Mouse (Mus musculus): ENCODE measurements at regions not wholly inside any gene's neighbourhood (a gene's known extent, or its start where the extent isn't known, plus 50 kb on each side); places are given as distances from the start of the nearest gene placed in this dataset.

- H3K9ac ChIP-seq (ENCODE audit: insufficient read depth, low read depth, low read length, poor library complexity, severe bottlenecking), result no peak overlapping the region
- no peaks in the 10 kb centered on the region for H3K9me3 ChIP-seq (ENCODE audit: control insufficient read depth, insufficient read depth, low read depth, low read length)
- no peak overlapping the region for H3K4me3 ChIP-seq (ENCODE audit: insufficient read depth in 1 of 2, low read depth in 1 of 2, low read length in 2 of 2, poor library complexity in 1 of 2, severe bottlenecking in 1 of 2)
- no peak overlapping the region for H3K27ac ChIP-seq (ENCODE audit: insufficient read depth, low read depth, low read length, poor library complexity, severe bottlenecking)
- TF ChIP-seq CHD2 (IDR thresholded peaks at IDR 0.05; ENCODE audit: low read depth, low read length) (no peak), MAFK (IDR thresholded peaks at IDR 0.05; ENCODE audit: insufficient read depth, low read depth, low read length) (no peak), HCFC1 (IDR thresholded peaks at IDR 0.05; ENCODE audit: borderline replicate concordance, insufficient read depth, low read length) (no peak), ZNF384 (IDR thresholded peaks at IDR 0.05; ENCODE audit: low read depth, low read length) (no peak), ZC3H11A (IDR thresholded peaks at IDR 0.05; ENCODE audit: borderline replicate concordance, low read depth, low read length) (no peak)
- H3K4me1 ChIP-seq (ENCODE audit: control insufficient read depth in 2 of 2, insufficient read depth in 2 of 2, low read length in 2 of 2, poor library complexity in 1 of 2), result no peaks in the 10 kb centered on the region
- DNase-seq (ENCODE audit: low read depth, low spot score), result no peak
- in situ Hi-C loops (cut with MboI; ENCODE audit: low sequenced_read_pairs in 2 of 2, unreplicated experiment in 2 of 2), result no loop called here
- H3K36me3 ChIP-seq (ENCODE audit: control insufficient read depth, insufficient read depth, low read length, poor library complexity, severe bottlenecking), result no peaks in the 10 kb centered on the region
Measured at GRCm38 (mm10) chr17:15267721-15268120, 109.0 kb downstream of the Dll1 start.

- H3K9me3 ChIP-seq (ENCODE audit: control insufficient read depth, insufficient read depth, low read depth, low read length), result no peaks in the 10 kb centered on the region
- DNase-seq (ENCODE audit: low read depth, low spot score), result no peak
- in situ Hi-C loops (cut with MboI; ENCODE audit: low sequenced_read_pairs in 2 of 2, unreplicated experiment in 2 of 2), result no loop called here
- H3K9ac ChIP-seq (ENCODE audit: insufficient read depth, low read depth, low read length, poor library complexity, severe bottlenecking), result no peak overlapping the region
- no peak overlapping the region for H3K27ac ChIP-seq (ENCODE audit: insufficient read depth, low read depth, low read length, poor library complexity, severe bottlenecking)
- H3K4me3 ChIP-seq (ENCODE audit: insufficient read depth in 1 of 2, low read depth in 1 of 2, low read length in 2 of 2, poor library complexity in 1 of 2, severe bottlenecking in 1 of 2), result no peak overlapping the region
- no peaks in the 10 kb centered on the region for H3K36me3 ChIP-seq (ENCODE audit: control insufficient read depth, insufficient read depth, low read length, poor library complexity, severe bottlenecking)
- TF ChIP-seq ZNF384 (IDR thresholded peaks at IDR 0.05; ENCODE audit: low read depth, low read length) (no peak), CHD2 (IDR thresholded peaks at IDR 0.05; ENCODE audit: low read depth, low read length) (no peak)
- H3K4me1 ChIP-seq (ENCODE audit: control insufficient read depth in 2 of 2, insufficient read depth in 2 of 2, low read length in 2 of 2, poor library complexity in 1 of 2), result no peaks in the 10 kb centered on the region
Measured at GRCm38 (mm10) chr17:15259427-15260101, 117.1 kb downstream of the Dll1 start.

- Histone ChIP-seq H3K27ac (ENCODE audit: insufficient read depth, low read depth, low read length, poor library complexity, severe bottlenecking) (no peak overlapping the region), H3K36me3 (ENCODE audit: control insufficient read depth, insufficient read depth, low read length, poor library complexity, severe bottlenecking) (no peaks in the 10 kb centered on the region), H3K9me3 (ENCODE audit: control insufficient read depth, insufficient read depth, low read depth, low read length) (no peaks in the 10 kb centered on the region), H3K9ac (ENCODE audit: insufficient read depth, low read depth, low read length, poor library complexity, severe bottlenecking) (no peak overlapping the region), H3K4me1 (ENCODE audit: control insufficient read depth in 2 of 2, insufficient read depth in 2 of 2, low read length in 2 of 2, poor library complexity in 1 of 2) (no peaks in the 10 kb centered on the region), H3K4me3 (ENCODE audit: insufficient read depth in 1 of 2, low read depth in 1 of 2, low read length in 2 of 2, poor library complexity in 1 of 2, severe bottlenecking in 1 of 2) (no peak overlapping the region)
- in situ Hi-C loops (cut with MboI; ENCODE audit: low sequenced_read_pairs in 2 of 2, unreplicated experiment in 2 of 2), result no loop called here
- no peak for TF ChIP-seq MAFK (IDR thresholded peaks at IDR 0.05; ENCODE audit: insufficient read depth, low read depth, low read length)
- TF ChIP-seq CHD2 (IDR thresholded peaks at IDR 0.05; ENCODE audit: low read depth, low read length), result no peak
- no peak for TF ChIP-seq HCFC1 (IDR thresholded peaks at IDR 0.05; ENCODE audit: borderline replicate concordance, insufficient read depth, low read length)
- no peak for TF ChIP-seq ZC3H11A (IDR thresholded peaks at IDR 0.05; ENCODE audit: borderline replicate concordance, low read depth, low read length)
- no peak for TF ChIP-seq ZNF384 (IDR thresholded peaks at IDR 0.05; ENCODE audit: low read depth, low read length)
- DNase-seq (ENCODE audit: low read depth, low spot score), result no peak
Measured at GRCm38 (mm10) chr17:15255874-15256273, 120.8 kb downstream of the Dll1 start.

- Histone ChIP-seq H3K36me3 (ENCODE audit: control insufficient read depth, insufficient read depth, low read length, poor library complexity, severe bottlenecking) (no peaks in the 10 kb centered on the region), H3K9ac (ENCODE audit: insufficient read depth, low read depth, low read length, poor library complexity, severe bottlenecking) (no peak overlapping the region), H3K27ac (ENCODE audit: insufficient read depth, low read depth, low read length, poor library complexity, severe bottlenecking) (no peak overlapping the region), H3K4me3 (ENCODE audit: insufficient read depth in 1 of 2, low read depth in 1 of 2, low read length in 2 of 2, poor library complexity in 1 of 2, severe bottlenecking in 1 of 2) (no peak overlapping the region), H3K9me3 (ENCODE audit: control insufficient read depth, insufficient read depth, low read depth, low read length) (no peaks in the 10 kb centered on the region), H3K4me1 (ENCODE audit: control insufficient read depth in 2 of 2, insufficient read depth in 2 of 2, low read length in 2 of 2, poor library complexity in 1 of 2) (peaks cover 5 to 10% of the 10 kb centered on the region in 2 experiments; a peak in 3 of 4 replicates)
- no peak for DNase-seq (ENCODE audit: low read depth, low spot score)
- TF ChIP-seq ZNF384 (IDR thresholded peaks at IDR 0.05; ENCODE audit: low read depth, low read length) (no peak), ZC3H11A (IDR thresholded peaks at IDR 0.05; ENCODE audit: borderline replicate concordance, low read depth, low read length) (no peak), MAFK (IDR thresholded peaks at IDR 0.05; ENCODE audit: insufficient read depth, low read depth, low read length) (no peak), HCFC1 (IDR thresholded peaks at IDR 0.05; ENCODE audit: borderline replicate concordance, insufficient read depth, low read length) (no peak), CHD2 (IDR thresholded peaks at IDR 0.05; ENCODE audit: low read depth, low read length) (no peak)
- in situ Hi-C loops (cut with MboI; ENCODE audit: low sequenced_read_pairs in 2 of 2, unreplicated experiment in 2 of 2), result no loop called here
Measured at GRCm38 (mm10) chr17:15253785-15254184, 122.9 kb downstream of the Dll1 start.

- Histone ChIP-seq H3K4me3 (ENCODE audit: insufficient read depth in 1 of 2, low read depth in 1 of 2, low read length in 2 of 2, poor library complexity in 1 of 2, severe bottlenecking in 1 of 2) (no peak overlapping the region), H3K4me1 (ENCODE audit: control insufficient read depth in 2 of 2, insufficient read depth in 2 of 2, low read length in 2 of 2, poor library complexity in 1 of 2) (peaks cover 5 to 13% of the 10 kb centered on the region in 2 experiments; a peak in 3 of 4 replicates), H3K9ac (ENCODE audit: insufficient read depth, low read depth, low read length, poor library complexity, severe bottlenecking) (no peak overlapping the region), H3K36me3 (ENCODE audit: control insufficient read depth, insufficient read depth, low read length, poor library complexity, severe bottlenecking) (no peaks in the 10 kb centered on the region), H3K9me3 (ENCODE audit: control insufficient read depth, insufficient read depth, low read depth, low read length) (no peaks in the 10 kb centered on the region), H3K27ac (ENCODE audit: insufficient read depth, low read depth, low read length, poor library complexity, severe bottlenecking) (no peak overlapping the region)
- in situ Hi-C loops (cut with MboI; ENCODE audit: low sequenced_read_pairs in 2 of 2, unreplicated experiment in 2 of 2), result no loop called here
- DNase-seq (ENCODE audit: low read depth, low spot score), result no peak
- TF ChIP-seq ZC3H11A (IDR thresholded peaks at IDR 0.05; ENCODE audit: borderline replicate concordance, low read depth, low read length) (no peak), MAFK (IDR thresholded peaks at IDR 0.05; ENCODE audit: insufficient read depth, low read depth, low read length) (no peak), ZNF384 (IDR thresholded peaks at IDR 0.05; ENCODE audit: low read depth, low read length) (no peak), CHD2 (IDR thresholded peaks at IDR 0.05; ENCODE audit: low read depth, low read length) (no peak), HCFC1 (IDR thresholded peaks at IDR 0.05; ENCODE audit: borderline replicate concordance, insufficient read depth, low read length) (no peak)
Measured at GRCm38 (mm10) chr17:15253271-15253670, 123.4 kb downstream of the Dll1 start.
